Mouse (Mus musculus) T-cell, adult 66 days (primary cell): ENCODE results near the gene Vmn1r100. TPM values are rescaled to one million over a fixed set of nuclear protein-coding genes. Genes with fewer than 3 reads are reported as not detected.

ENCODE experiments used
- total RNA-seq, 2 experiments: library from RNA; stranded (reverse); gene quantifications; 3 replicates in 1 of 2; 4 replicates in 1 of 2; pipeline ENCODE4 v1.2.4; 2023

Gene Vmn1r100
- total RNA-seq, result not detected

GRCm38 (mm10) chr7:20417642-20418041 is at the start of gene Vmn1r100:
Gene Vmn1r100, plus strand, starts transcription at chr7:20417942.

GRCm38 (mm10) chr7:20375310-20375709 is 42.4 kb upstream of the Vmn1r100 start, which contains the start of gene Gm5728:
Gene Gm5728, minus strand, starts transcription at chr7:20375410.

GRCm38 (mm10) chr7:20442493-20442892 is 24.8 kb downstream of the Vmn1r100 start, which contains the start of gene Vmn1r101:
Gene Vmn1r101, minus strand, starts transcription at chr7:20442593.

Other genes with a start within 250 kb of the Vmn1r100 start
- gene Vmn1r94, start 249.6 kb upstream of the Vmn1r100 start, total RNA-seq, result not detected
- gene Vmn1r95, start 224.2 kb upstream of the Vmn1r100 start, total RNA-seq, result not detected
- gene Gm6164, start 212.3 kb upstream of the Vmn1r100 start, total RNA-seq, result not detected
- not detected for gene Gm4498, start 184.1 kb upstream of the Vmn1r100 start, total RNA-seq
- gene Gm5890, start 155.1 kb upstream of the Vmn1r100 start, total RNA-seq, result not detected
- gene Gm4133, start 83.9 kb upstream of the Vmn1r100 start, total RNA-seq, result not detected
- not detected for gene Gm5728, start 42.5 kb upstream of the Vmn1r100 start, total RNA-seq
- not detected for gene Vmn1r101, start 24.7 kb downstream of the Vmn1r100 start, total RNA-seq
- not detected for gene Gm10670, start 57.0 kb downstream of the Vmn1r100 start, total RNA-seq
- not detected for gene Vmn1r103, start 92.6 kb downstream of the Vmn1r100 start, total RNA-seq
- gene Vmn1r104, start 115.9 kb downstream of the Vmn1r100 start, total RNA-seq, result not detected
- not detected for gene Gm5726, start 127.8 kb downstream of the Vmn1r100 start, total RNA-seq
- gene Gm4141, start 158.3 kb downstream of the Vmn1r100 start, total RNA-seq, result not detected
- gene Gm4513, start 181.1 kb downstream of the Vmn1r100 start, total RNA-seq, result not detected